Mouse (Mus musculus) urinary bladder, postnatal 25 days (tissue): ENCODE data around the gene Nfyc.

Experiments used
- DNase-seq: peaks from one replicate; pipeline ENCODE4 v3.0.0; 2022; ENCODE audit warnings: low spot score

Gene Nfyc

DNA sequence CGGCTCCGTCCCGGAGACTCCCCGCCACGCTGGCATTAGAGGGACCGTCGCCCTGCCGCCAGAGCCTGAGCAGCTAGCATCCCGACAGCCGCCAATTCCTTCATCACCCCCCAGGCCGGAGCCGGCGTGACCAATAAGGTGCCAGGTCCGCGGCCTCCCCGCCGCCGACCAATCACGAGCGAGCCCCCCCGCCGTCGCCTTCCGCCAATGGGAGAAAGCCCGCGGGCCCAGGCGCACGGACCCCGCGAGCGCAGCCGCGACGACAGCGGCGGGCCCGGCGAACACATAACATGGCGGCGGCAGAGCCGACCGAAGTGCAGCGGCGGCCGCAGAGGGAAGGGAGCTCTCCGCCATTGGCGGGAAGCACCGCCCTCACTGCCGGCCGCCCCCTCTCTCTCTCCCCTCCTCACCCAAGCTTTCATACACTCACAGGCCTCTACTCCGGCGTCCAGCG is 6.2 kb downstream of the Nfyc start:
- peak; percentile 92 for DNase-seq

DNA sequence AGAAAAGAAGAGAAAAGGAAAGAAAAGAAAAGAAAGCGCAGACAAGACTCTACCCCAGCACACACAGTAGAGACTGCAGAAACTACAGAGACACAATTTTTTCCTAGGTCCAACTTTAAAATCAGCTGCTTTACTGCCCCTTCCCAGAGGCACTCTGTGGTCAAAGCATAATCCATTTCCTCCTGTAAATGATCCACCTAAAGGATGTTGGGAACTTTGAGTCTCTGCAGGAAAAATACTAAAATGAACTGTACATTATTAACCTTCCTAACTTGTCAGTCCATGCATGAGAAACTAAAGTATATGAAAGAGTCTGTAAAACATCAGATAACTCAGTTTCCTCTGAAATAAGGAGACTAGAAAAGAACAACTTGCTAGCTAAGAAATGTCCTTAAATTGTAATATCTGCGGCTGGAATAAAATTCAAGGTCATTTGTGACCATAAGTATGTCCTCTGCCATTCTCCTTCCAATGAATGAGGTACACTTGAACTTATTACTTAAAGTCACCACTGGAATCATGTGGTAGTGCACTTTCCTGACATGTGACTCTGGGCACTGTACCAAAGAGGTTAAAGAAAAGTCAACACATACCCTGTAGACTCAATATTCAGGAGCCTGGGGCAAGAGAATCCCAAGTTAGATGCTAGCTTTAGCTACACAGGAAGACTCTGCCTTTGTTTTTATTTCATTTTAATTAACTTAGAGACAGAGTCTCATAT is 9.0 kb downstream of the Nfyc start:
- no peak for DNase-seq

DNA sequence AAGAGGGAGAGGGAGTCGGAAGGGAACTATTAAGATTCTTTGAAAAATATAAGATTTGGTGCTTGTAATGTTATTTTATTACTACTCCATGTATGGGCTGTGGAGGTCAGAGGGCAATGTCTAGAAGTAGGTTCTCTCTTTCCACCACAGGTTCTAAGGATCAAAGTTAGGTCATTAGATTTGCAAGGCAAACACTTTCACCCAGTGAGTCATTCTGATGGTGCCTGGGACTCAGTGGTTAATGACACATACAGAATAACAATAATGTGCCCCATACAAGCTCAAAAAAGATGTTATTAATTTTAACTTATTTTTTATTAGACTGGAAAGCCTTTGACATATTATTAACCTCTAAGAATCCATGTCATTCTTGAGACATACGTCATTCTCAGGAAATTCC is 11.5 kb downstream of the Nfyc start:
- DNase-seq, result no peak

DNA sequence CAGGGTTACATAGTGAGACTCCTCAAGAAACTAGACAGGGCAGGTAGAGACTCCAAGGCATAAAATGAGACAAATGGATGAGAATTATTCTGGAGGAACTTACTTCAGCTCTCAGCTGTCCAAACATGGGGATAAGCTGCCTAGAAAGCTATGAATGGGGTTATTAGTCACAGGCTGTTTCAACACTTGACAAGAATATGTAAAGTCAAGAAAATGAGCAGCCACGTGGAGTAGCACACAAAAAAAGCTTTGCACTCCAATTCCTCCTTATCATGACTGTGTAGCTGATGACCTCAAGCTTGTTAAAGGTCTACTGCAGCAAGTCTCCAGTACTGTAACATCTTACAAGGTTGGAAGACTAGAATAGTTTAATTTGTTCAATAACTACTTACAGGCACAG is 12.1 kb downstream of the Nfyc start:
- DNase-seq, result no peak

DNA sequence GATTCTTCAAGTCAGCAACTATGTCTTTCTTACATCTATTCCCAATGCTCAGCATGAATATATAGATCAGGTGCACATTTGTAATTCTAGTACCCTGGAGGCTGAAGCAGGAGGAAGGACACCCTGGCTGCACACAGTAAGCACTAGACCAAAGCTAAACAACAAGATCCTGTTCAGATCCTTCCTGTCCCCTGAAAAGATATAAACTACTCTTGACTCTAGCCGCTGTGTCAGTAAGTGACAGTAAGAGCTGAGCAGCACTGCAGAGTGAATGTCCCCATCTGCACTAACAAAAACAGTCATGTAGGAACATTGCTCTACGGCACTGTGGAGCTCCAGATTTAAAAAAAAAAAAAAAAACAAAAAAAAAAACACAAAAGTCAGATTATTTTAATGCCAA is 13.4 kb downstream of the Nfyc start:
- no peak for DNase-seq

DNA sequence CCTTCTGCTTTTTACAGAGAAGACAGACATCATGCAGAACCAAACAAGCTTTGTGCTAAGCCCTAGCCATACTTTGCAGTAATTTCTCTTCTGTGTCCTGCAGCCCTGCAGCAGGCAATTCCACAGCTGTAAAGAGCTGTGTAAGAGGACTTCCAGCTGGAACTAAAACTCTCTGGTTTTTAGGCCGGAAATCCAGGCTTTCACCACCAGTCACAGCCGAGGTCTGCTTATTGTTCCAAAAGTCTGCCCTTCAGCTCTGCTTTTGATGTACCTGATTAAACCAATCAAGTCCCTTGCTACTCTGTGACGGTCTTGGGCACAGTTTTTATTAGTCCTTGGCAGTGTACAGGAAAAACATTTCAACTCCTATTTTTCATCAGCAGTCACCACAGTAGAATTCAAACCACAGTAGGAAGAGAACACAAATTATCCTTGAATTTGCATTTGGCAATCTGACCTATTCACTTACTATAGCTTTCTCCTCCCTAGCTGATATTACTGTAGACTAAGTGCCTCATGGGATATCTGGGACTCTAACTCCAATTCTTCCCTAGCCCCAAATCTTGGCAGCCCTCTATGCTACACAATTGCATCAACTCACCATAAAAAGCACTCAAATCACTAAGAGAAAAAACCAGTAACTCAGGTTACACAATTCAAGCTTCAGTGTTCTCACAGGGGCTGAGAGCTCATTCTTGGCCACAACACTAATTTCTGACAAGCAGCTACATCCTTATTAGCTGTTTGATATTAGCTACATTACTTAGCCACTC is 14.2 kb downstream of the Nfyc start:
- DNase-seq, result no peak

DNA sequence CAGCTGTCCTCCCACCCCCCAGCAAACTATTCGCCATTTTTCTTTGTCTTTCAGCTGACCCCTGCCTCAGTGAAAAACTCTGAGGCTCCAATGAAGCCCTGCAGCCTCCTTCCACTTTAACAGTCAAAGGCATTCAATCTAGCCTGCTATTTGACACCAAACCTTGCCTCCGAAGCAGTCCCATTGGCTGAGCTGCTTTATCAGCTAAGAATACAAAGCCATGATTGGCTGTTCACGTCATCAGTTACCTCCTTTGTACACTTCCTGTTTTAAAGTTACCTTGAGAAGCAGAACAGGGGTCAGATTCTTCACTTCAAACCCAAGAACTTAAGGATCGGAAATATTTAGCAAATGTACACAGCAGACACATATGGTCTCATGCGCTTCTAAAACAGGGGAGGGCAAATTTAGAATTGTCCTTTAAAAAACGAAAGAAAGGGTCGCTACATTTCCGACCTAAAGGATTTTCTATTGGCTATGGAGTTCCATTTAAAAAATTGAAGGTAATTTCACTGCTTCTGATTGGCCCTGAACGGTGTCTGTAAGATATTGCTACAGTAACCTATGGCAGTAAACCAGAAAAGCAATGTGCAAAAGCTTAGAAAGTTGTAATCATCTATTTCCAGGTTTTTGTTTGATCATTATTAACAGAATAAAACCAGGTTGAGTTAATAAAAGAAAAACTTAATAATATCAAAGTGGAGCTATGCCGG is 15.6 kb downstream of the Nfyc start:
- DNase-seq, result peak; percentile 39

DNA sequence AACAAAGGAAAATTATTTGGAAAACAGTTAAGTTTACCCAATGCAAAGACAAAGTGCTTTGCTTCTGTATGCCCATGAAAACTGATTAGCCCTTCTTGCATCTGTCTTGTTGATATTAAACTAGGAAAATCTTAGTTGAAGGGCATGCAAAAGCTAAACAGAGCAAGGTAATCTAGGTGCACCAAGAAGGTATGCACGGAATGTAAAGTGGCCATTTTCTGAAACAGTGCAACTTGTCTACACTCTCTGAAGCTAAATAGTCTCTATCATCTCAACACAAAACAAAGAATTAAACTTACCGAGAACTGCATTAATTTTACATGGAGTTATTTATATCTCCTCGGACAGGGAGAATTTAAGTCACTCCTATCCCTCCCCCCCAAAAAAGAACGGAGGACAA is 16.2 kb downstream of the Nfyc start:
- DNase-seq, result no peak

DNA sequence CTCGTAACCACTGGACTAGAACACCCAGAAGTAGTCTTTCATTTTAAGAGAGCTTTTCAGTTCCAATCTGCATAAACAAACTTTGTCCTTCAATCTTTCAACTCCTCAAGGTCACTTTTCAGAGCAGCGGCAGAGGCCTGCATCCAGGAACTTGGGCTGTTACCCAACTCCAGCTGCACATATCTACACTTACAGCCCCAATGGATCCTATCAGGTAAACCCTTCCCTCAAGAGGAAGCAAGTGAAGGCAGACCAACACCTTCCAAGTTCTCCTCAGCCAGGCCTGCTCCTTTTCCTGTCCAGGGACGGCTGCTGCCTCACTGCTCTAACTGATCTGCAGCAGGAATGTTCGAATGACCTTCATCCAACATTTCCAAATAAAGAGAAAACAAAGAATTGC is 17.2 kb downstream of the Nfyc start:
- DNase-seq, result no peak

DNA sequence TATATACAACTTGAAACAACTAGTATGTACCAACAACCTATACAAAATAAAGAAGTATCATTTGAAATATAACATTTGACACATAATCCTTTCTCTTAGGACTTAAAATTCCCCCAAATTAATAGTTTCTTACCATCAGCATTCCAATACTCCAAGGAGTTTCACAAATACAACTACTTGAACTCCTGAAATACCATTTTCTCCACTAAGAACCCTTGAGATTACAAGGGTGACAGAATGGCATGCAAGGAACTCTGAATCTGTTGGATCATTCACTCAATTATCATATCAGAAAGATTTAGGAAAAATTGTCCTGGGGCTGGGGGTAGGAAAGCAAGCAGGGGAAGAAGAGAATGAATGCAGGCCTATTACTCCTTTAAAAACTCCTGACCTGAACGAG is 17.6 kb downstream of the Nfyc start:
- no peak for DNase-seq

DNA sequence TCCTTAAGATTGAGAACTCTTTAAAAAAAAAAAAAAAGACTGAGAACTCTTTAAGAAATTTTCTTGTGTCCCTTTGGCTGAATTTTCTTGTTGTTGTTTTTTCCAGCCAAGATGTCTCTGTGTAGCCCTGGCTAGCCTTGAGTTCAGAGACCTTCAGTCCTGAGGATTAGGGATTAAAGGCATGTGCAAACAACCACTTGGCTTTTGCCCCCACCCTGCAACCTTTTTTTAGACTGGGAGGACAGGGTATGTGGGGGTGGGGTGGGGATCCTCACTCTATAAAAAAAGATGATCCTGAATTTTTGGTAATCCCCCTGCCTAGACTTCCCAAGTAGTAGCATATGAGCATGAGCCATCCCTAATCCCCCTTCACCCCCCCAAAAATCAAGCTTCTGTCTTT is 25.6 kb downstream of the Nfyc start:
- no peak for DNase-seq

DNA sequence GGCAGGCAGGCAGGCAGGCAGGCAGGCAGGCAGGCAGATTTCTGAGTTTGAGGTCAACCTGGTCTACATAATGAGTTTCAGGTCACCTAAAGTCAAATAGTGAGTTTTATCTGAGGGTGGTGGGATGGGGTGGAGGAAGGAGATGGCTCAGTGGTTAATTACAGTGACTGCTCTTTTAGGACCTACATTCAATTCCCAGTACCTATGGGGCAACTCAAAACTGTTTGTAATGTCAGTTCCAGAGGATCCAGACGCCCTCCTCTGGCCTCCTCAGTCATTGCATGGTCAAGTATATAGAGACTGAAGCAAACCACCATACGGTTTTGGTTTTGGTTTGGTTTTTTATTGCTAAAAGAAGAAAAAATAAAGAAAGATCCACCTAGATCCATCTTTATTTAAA is 29.9 kb downstream of the Nfyc start:
- no peak for DNase-seq

DNA sequence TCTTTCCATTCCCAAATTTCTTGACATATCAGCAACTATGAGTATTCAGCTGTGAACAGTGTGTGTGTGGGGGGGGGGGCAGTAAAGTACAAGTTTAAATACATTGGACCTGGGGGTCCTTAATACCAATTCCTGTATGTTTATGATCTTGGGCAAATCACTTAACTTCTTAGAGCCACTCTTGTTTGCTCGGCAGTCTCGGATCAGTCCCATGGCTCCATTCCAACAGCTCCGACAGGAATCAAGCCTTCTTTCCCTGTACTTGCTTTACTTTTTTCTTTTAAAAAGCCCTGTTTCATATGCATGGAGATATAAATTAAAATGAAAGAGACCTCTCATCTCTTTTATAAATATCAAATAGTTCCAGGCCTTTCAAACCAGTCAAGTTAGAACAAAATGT is 30.7 kb downstream of the Nfyc start:
- no peak for DNase-seq

DNA sequence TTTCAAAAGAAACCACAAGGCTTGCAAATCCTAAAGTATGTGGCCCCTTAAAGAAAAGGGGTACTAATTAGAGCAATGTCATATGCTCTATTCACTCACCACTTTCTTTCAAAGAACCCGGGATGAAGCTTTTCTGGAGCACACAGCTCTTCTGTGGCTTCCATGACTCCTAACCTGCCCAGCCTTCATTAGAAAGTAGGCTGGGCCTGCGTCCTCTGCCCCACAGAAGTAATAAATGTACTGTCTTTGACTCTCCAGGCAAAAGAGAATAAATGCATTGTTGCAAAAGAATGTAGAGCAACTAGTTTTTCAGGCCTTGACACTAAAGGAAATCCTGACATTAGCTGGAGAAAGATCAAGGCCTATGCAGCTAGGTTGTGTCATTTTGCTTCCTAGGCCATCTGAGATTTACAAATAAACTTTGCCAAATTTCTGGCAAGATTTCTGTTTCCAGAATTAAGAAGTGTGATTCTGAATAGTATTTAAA is 31.6 kb downstream of the Nfyc start:
- no peak for DNase-seq

DNA sequence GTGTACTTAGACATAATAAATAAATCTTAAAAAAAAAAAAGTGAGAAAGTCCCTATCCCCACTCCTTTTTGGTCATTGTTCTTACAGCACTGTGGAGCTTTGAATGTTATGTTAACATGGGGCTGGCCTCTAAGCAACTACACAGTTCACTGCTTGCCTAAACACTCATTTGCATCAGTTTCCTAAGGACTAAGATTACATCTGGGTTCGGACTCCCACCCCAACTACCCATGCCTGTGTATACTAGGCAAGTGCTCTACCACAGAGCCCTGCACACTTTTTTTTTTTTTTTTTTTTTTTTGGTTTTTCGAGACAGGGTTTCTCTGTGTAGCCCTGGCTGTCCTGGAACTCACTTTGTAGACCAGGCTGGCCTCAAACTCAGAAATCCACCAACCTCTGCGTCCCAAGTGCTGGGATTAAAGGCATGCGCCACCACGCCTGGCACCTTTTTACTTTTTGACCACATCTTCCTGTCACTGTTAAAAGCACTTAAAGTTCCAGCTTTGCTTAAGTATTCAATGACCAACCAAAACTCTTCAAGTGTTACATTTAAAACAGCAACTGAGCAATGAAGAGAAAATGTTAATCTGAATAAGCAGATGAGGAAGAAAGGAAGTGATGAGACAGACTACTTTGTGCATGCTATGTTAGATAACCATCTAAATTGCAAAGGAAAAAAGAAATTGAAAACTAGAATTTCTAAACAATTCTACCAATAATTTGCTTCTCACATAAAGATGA is 33.2 kb downstream of the Nfyc start:
- DNase-seq, result no peak

DNA sequence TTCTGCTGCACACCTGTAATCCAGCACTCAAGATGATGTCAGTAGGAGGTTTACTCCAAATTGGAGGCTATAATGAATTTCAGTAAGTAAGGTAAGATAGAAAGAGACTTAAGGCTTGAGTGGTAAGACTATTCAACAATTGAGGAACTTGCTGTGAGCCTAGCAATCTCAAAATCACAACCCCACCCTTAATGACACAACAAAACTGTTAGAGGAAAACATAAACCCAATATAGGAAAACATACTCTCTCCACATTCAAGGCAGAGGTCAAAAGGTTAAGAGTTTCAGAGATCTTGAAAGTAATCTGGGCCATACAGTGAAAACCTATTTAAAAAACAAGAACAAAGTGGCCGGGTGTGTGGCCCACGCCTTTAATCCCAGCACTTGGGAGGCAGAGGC is 34.7 kb downstream of the Nfyc start:
- DNase-seq, result no peak

DNA sequence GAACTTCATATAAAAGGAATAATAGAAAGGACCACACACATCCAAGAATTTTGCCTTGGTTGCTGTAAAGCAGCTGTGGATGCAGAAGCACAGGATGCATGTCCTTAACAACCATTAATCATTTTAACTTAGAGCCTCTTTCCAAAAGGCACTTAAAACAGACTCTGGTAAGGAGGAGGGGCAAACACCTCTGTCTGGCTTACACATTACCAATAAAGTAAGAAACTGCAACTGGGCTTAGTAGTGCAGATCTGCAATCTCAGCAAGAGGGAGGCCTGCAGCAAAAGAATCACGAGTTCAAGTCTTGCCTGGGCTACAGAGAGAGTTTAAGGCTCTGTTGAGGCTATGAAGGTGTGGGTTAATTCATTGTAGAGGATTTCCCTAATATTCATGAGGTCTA is 35.7 kb downstream of the Nfyc start:
- DNase-seq, result no peak

DNA sequence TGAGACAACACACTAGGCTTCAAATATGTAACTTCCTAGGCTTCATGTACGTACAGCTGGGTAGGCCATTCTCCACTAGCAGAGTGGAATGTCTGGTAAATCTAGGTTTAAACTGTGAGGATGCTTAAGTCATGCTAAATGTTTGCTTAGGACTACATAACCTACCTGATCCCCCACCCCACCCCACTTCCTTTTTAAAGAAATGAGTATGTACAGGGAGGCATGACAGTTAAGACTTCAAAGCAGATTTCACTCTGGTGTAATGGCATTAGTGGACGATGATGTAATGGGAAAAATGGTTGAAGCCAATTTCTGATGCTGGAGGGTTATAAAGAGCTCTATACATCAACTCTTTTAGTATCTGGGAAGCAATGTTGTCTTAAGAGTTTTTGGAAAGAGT is 38.5 kb downstream of the Nfyc start:
- no peak for DNase-seq

DNA sequence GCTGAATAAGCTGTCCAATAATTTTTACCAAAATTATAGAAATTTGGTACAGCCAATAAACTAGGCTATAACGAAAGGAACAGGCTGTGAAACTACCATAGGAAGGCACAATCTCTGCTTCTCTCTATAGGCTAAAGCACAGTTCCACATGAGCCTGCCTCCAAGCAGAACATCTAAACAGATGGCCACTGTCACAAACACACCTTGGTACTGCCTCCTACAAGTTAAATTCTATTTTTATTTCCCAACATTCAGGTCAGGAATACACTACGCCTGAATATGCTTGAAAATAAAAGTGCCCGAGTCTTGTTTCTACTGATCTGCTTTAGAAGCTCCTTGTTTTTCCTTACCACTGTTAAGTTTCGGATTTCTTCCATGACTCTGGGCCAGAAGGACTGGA is 41.3 kb downstream of the Nfyc start:
- no peak for DNase-seq

DNA sequence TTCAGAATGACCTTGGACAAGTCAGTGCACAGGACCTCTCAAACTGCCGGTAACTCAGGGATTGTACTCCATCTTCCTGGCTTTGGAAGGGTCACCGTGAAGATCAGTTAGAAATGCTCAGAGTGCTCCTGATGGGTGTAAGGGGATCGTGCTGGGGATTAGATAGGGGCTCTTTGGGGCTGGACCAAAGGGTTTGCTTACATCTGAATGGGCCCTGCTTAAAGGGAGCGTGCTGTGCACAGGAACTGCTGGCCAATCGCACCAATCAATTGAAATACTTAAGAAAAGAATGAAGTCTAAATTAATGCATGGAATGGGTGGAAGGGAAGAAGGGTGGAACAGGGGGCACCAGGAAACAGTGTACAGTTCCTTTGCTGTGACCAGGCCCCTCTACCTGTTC is 75.6 kb downstream of the Nfyc start:
- DNase-seq, result no peak

DNA sequence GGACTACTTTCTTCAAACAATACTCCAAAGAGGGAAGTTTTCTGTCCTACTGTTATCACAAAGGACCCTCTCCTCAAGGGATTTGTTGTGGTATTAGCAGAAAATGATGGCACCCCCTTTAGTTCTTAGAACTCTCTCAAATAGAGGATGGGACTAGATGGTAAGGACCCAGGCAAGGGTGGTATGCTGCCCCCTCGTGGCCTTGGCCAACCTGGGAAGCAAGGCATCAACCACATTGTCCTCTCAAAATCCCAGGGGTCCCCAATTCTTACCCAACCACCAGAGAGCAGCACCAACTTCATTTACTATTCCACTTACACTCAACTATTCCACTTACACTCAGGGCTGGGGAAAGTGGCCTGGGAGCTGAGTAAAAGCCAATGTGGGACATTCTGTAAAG is 76.1 kb downstream of the Nfyc start:
- DNase-seq, result peak; percentile 65

DNA sequence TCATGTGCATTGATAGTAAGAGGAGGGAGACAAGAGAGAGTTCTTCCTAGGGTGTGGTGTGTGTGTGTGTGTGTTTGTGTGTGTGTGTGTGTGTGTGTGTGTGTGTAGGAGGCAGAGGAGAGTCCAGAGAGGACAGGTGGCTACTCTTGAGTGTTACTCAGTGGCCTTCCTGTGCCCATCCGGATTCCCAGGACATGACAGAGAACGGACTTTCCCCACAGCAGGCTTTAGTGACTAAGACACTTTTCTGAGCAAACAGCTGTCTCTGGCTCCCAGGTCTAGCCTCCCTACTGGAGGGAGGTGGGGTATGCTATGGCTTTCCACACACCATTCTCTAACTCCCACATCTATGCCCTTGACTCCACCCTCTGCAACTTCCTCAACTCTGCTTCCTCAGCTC is 81.8 kb downstream of the Nfyc start:
- no peak for DNase-seq
